Mouse (Mus musculus) forebrain, embryonic 16.5 days (tissue): Measurements from ENCODE around the gene Tcf7. TPM values are rescaled to one million over a fixed set of nuclear protein-coding genes. Genes with fewer than 3 reads are reported as not detected.
"Not testable (repeated sequence)": the region's sequence is repeated elsewhere in the genome, so short reads cannot be mapped to it uniquely, and the experiment has no call there.

ENCODE experiments used
- ATAC-seq: fragments of 200-750 bp; cut with Nextera tagmentation; 2 replicates; pipeline ENCODE4 v1.8.0; 2017; ENCODE audit warnings: mild to moderate bottlenecking, moderate library complexity
- H3K27ac ChIP-seq: fragments of 300-500 bp; sonication (generic); 2 replicates; pipeline ENCODE4 v1.5.1; 2014; ENCODE audit warnings: low read length, control low read depth
- H3K27me3 ChIP-seq: fragments of 300-500 bp; sonication (generic); replicated peaks from 2 replicates; pipeline ENCODE4 v1.6.1; 2014; ENCODE audit warnings: low read length; ENCODE audit not compliant: control insufficient read depth, insufficient read depth
- H3K36me3 ChIP-seq: fragments of 300-500 bp; sonication (generic); 2 replicates; pipeline ENCODE4 v1.6.1; 2014; ENCODE audit not compliant: control insufficient read depth, insufficient read depth
- H3K4me1 ChIP-seq: fragments of 300-500 bp; sonication (generic); replicated peaks from 2 replicates; pipeline ENCODE4 v1.6.1; 2014; ENCODE audit warnings: low read length; ENCODE audit not compliant: control insufficient read depth, insufficient read depth
- H3K4me2 ChIP-seq: fragments of 300-500 bp; sonication (generic); 2 replicates; pipeline ENCODE4 v1.6.1; 2014; ENCODE audit warnings: mild to moderate bottlenecking, low read length, control low read depth
- H3K4me3 ChIP-seq: fragments of 300-500 bp; sonication (generic); replicated peaks from 2 replicates; pipeline ENCODE4 v1.5.1; 2014; ENCODE audit warnings: mild to moderate bottlenecking, low read length, control low read depth
- H3K9ac ChIP-seq: fragments of 300-500 bp; sonication (generic); replicated peaks from 2 replicates; pipeline ENCODE4 v1.6.1; 2014; ENCODE audit warnings: low read depth, low read length, control low read depth
- H3K9me3 ChIP-seq: fragments of 300-500 bp; sonication (generic); 2 replicates; pipeline ENCODE4 v1.6.1; 2016; ENCODE audit warnings: low read length; ENCODE audit not compliant: control insufficient read depth
- WGBS: fragments of 180-500 bp; shearing (Covaris S2); extraction: QIAGEN DNeasy Blood & Tissue Kit; methylation state at CpG from one replicate; pipeline ENCODE4 v1.1.7; 2014; 5-methylcytosine and 5-hydroxymethylcytosine counted together
- polyA plus RNA-seq: library from polyadenylated mRNA; unstranded; fragments of >200 nt; fragmentation: Nextera tagmentation; extraction: Ambion mirVana; gene quantifications from 2 replicates; pipeline ENCODE4 v1.2.1, GENCODE M21; 2015

Tcf7 gene
- polyA plus RNA-seq, 1 experiment from 2014 or later = 2.7 TPM

DNA sequence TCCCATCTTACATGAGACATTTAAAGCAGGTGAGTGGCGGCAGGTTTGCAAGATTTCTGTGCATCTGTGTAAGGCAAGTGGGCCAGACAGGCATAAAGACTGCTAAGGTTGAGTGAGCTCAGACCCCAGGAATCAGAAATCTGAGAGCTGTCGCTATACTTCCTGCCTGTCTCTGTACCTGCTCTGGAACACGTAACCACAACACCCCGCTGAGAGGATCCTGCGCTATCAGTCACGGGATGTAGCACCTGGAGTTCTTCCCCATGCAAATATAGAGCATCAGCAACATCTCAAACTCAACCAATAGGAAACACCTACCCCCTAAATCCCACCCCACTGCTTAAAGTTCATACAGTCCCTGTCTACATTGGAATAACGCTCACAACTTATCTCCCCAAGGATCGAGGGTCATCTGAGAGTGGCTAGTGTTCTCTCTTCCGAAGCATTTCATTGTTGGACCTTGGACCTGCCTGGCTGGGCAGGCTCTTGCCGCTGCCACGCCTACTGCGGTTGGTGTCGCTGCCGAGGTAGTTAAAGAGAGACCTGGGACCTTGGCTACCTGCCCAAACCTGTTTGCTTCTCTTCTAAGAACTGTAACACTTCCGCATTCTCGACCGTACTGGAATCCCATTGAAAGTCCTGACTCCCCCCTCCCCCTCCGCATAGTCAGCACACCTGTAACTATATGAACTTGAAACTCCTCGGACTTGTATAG, 58.7 kb downstream of the Tcf7 start:
- Histone ChIP-seq H3K4me2 (no peak overlapping the region), H3K4me1 (no peaks in the 10 kb centered on the region), H3K9ac (no peak overlapping the region), H3K4me3 (no peak overlapping the region), H3K9me3 (no peaks in the 10 kb centered on the region), H3K27me3 (no peaks in the 10 kb centered on the region; the same call in 1 of the 2 replicates), H3K36me3 (no peaks in the 10 kb centered on the region), H3K27ac (no peak overlapping the region)
- no peak for ATAC-seq
- WGBS = 15% methylated on average over 19 of the region's 19 CpGs

DNA sequence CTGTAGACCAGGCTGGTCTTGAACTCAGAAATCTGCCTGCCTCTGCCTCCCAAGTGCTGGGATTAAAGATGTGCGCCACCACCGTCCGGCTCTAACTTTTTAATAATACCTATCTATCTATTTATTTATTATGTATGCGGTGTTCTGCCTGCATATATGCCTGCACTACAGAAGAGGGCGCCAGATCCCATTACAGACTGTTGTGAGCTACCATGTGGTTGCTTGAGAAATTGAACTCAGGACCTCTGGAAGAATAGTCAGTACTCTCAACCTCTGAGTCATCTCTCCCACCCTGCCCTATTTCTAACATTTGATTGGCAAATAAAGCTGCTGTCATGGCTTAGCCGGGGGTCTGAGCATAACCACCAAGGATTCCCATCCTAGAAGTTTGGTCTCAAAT, 59.9 kb downstream of the Tcf7 start:
- no peak overlapping the region for H3K4me2 ChIP-seq
- H3K36me3 ChIP-seq = no peaks in the 10 kb centered on the region
- H3K9me3 ChIP-seq = no peaks in the 10 kb centered on the region
- H3K4me1 ChIP-seq = no peaks in the 10 kb centered on the region
- no peak overlapping the region for H3K9ac ChIP-seq
- H3K27me3 ChIP-seq = no peaks in the 10 kb centered on the region; the same call in 1 of the 2 replicates
- 79% methylated on average over 6 of the region's 6 CpGs for WGBS
- no peak overlapping the region for H3K4me3 ChIP-seq
- ATAC-seq = no peak
- no peak overlapping the region for H3K27ac ChIP-seq

DNA sequence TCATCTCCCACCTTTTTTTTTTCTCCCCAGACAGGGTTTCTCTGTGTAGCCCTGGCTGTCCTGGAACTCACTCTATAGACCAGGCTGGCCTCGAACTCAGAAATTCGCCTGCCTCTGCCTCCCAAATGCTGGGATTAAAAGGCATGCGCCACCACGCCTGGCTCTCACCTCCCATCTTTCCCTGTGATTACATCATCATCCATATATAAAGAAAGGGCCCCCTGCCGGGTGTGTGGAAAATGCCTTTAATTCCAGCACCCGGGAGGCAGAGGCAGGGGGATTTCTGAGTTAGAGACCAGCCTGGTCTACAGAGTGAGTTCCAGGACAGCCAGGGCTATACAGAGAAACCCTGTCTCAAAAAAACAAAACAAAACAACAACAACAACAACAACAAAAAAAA, 60.9 kb downstream of the Tcf7 start:
- H3K27ac ChIP-seq, H3K4me2 ChIP-seq, H3K9me3 ChIP-seq, H3K27me3 ChIP-seq, H3K4me1 ChIP-seq, H3K9ac ChIP-seq, H3K4me3 ChIP-seq, ATAC-seq, H3K36me3 ChIP-seq: not testable (repeated sequence)
- 85% methylated on average over 6 of the region's 6 CpGs for WGBS

DNA sequence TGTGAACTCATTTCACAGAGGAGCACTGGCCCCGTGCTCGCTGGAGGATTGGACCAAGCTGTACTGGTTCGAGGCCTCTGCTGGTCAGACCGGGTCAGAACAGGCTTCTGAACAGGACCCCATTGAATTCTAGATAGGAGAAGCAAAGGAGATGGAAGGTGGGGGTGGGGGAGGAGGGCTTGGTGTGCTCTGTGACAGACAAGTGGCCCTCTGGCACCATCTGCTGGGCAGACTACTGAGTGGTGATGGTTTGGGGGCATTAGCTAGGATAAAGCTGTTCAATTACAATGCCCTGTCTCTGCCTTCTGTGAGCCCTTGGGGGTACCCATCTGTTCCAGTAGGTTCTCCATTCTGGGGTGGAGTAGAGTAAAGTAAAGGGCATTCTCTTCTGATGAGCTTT, 62.5 kb downstream of the Tcf7 start:
- no peaks in the 10 kb centered on the region; the same call in 1 of the 2 replicates for H3K27me3 ChIP-seq
- peak; percentile 78 for ATAC-seq
- 10% methylated on average over 4 of the region's 4 CpGs for WGBS
- no peak overlapping the region for H3K27ac ChIP-seq
- H3K4me1 ChIP-seq = no peaks in the 10 kb centered on the region
- no peak overlapping the region for H3K4me3 ChIP-seq
- H3K36me3 ChIP-seq = no peaks in the 10 kb centered on the region
- no peaks in the 10 kb centered on the region for H3K9me3 ChIP-seq
- H3K9ac ChIP-seq = no peak overlapping the region
- H3K4me2 ChIP-seq = 0 out of 2 replicates have a peak overlapping the region, but pooled peaks have one; percentile 18

DNA sequence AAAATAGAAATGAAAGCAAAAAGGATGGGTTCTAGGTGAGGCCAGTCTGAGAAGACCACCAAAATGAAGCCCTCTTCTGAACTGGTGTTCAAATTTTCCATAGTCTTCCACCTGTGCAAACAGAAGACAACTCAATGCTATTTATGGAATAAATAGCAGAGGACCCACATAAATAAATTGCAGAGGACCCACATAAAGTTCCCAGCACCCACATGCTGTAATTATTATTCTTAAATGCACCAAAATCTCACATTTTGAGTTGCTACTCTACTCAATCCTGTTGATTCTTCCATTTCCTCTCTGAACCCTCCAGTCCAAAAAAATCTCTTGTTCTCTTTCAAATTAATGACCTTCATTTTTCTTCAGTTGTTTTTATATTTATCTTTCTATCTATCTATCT, 68.9 kb downstream of the Tcf7 start, which contains the start of gene Olfr1371:
TSS of gene Olfr1371 (minus strand) at position 101 of the 400 bp plus-strand sequence.
- ATAC-seq = no peak

More for the DNA sequence above, 68.9 kb downstream of the Tcf7 start, which contains the start of gene Olfr1371:
- no peaks in the 10 kb centered on the region for H3K9me3 ChIP-seq
- H3K27ac ChIP-seq = no peak within 1 kb of the TSS
- H3K4me1 ChIP-seq = no peaks in the 10 kb centered on the region
- H3K4me2 ChIP-seq = no peak within 1 kb of the TSS
- H3K4me3 ChIP-seq = no peak within 1 kb of the TSS
- H3K36me3 ChIP-seq = no peaks in the 10 kb centered on the region
- no peaks in the 10 kb centered on the region for H3K27me3 ChIP-seq
- H3K9ac ChIP-seq = no peak within 1 kb of the TSS

Other genes with a start within 250 kb of the Tcf7 start
- 116 and 123 TPM in 2 replicates for gene Ppp2ca, start 184.3 kb downstream of the Tcf7 start, polyA plus RNA-seq
- not detected in 2 replicates for gene Olfr1373, start 137.5 kb downstream of the Tcf7 start, polyA plus RNA-seq
- not detected in 2 replicates for gene Olfr1371, start 69.0 kb downstream of the Tcf7 start, polyA plus RNA-seq
- gene Skp1a, start 51.0 kb downstream of the Tcf7 start, polyA plus RNA-seq = 1,143 and 1,208 TPM in 2 replicates
- gene Vdac1, start 77.8 kb upstream of the Tcf7 start, polyA plus RNA-seq = 329 and 341 TPM in 2 replicates
- gene 9530068E07Rik, start 113.4 kb upstream of the Tcf7 start, polyA plus RNA-seq = 116 and 124 TPM in 2 replicates